Mouse (Mus musculus) limb, embryonic 14.5 days (tissue): Measurements from ENCODE around the gene Cdca8. TPM values are rescaled to one million over a fixed set of nuclear protein-coding genes. Genes with fewer than 3 reads are reported as not detected.

Experiments used
- ATAC-seq: fragments of 200-750 bp; cut with Nextera tagmentation; 2 replicates; pipeline ENCODE4 v1.8.0; 2017; ENCODE audit warnings: low read depth, moderate number of reproducible peaks, moderate TSS enrichment; ENCODE audit not compliant: low FRiP score
- DNase-seq: peaks from one replicate; pipeline ENCODE4 v3.0.0-alpha.2; 2015; ENCODE audit warnings: low spot score
- H3K27ac ChIP-seq: fragments of 300-500 bp; sonication (generic); replicated peaks from 2 replicates; pipeline ENCODE4 v1.5.1; 2014; ENCODE audit warnings: low read depth, mild to moderate bottlenecking, low read length, moderate library complexity, mixed read lengths
- H3K27me3 ChIP-seq: fragments of 300-500 bp; sonication (generic); 2 replicates; pipeline ENCODE4 v1.6.1; 2014; ENCODE audit warnings: low read length, mixed read lengths; ENCODE audit not compliant: control insufficient read depth, insufficient read depth
- H3K36me3 ChIP-seq: fragments of 300-500 bp; sonication (generic); 2 replicates; pipeline ENCODE4 v1.6.1; 2014; ENCODE audit warnings: mild to moderate bottlenecking, low read length, moderate library complexity, mixed read lengths; ENCODE audit not compliant: control insufficient read depth, insufficient read depth
- H3K4me1 ChIP-seq: fragments of 300-500 bp; sonication (generic); 2 replicates; pipeline ENCODE4 v1.6.1; 2014; ENCODE audit warnings: antibody characterized with exemption, low read length, mixed read lengths; ENCODE audit not compliant: control insufficient read depth, insufficient read depth
- H3K4me2 ChIP-seq: fragments of 300-500 bp; sonication (generic); replicated peaks from 2 replicates; pipeline ENCODE4 v1.6.1; 2014; ENCODE audit warnings: low read depth, mild to moderate bottlenecking, low read length, moderate library complexity; ENCODE audit not compliant: severe bottlenecking
- H3K4me3 ChIP-seq: fragments of 300-500 bp; sonication (generic); replicated peaks from 2 replicates; pipeline ENCODE4 v1.5.1; 2014; ENCODE audit warnings: low read length
- H3K9ac ChIP-seq: fragments of 300-500 bp; sonication (generic); 2 replicates; pipeline ENCODE4 v1.6.1; 2014; ENCODE audit warnings: mild to moderate bottlenecking, low read depth, low read length, moderate library complexity; ENCODE audit not compliant: severe bottlenecking
- H3K9me3 ChIP-seq: fragments of 300-500 bp; sonication (generic); 2 replicates; pipeline ENCODE4 v1.6.1; 2016; ENCODE audit warnings: low read length; ENCODE audit not compliant: control insufficient read depth
- POLR2A ChIP-seq: fragments of 200-500 bp; IDR thresholded peaks from 2 replicates; pipeline ENCODE4 v1.8.0; 2012; ENCODE audit warnings: inconsistent platforms, mild to moderate bottlenecking, moderate library complexity, borderline replicate concordance; ENCODE audit not compliant: insufficient read depth, insufficient read length; ENCODE audit errors: extremely low read depth
- WGBS: fragments of 180-500 bp; shearing (Covaris S2); extraction: QIAGEN DNeasy Blood & Tissue Kit; methylation state at CpG from one replicate; pipeline ENCODE4 v1.1.7; 2014; 5-methylcytosine and 5-hydroxymethylcytosine counted together
- polyA plus RNA-seq, 2 experiments: library from polyadenylated mRNA; depleted of rRNA in 1 of 2; stranded (reverse) in 1 of 2; unstranded in 1 of 2; fragments of >200 nt; fragmentation: Nextera tagmentation in 1 of 2; extraction: Ambion mirVana in 1 of 2; gene quantifications; 2 replicates each; pipeline versions ENCODE4 v1.2.1 to v1.2.3; 2012 to 2014

The Cdca8 gene
- polyA plus RNA-seq, 2 experiments = 70.0 to 90.1 TPM

DNA sequence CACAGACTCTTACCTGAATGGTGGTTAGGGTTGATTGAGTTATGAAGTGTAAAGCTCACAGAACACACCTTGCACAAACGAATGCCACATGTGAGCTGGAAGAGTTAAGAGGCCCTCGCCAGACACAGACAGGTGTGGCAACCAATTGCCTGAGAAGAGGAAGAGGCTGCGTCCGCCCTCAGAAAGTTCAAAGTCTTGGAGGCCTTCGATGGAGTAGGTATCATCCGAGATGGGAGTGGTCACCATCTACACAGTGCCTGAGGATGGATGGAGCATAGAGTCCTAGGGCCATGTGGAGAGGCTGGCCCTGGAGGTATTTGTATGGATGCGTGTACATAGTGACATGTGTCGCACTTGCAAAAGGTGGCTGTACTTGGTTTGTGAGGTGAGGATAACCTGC lies 32.0 kb upstream of the Cdca8 start:
- ATAC-seq (no peak), DNase-seq (no peak)
- Histone ChIP-seq H3K9ac (no peak overlapping the region), H3K4me1 (peaks cover 15% of the 10 kb centered on the region), H3K36me3 (no peaks in the 10 kb centered on the region), H3K9me3 (no peaks in the 10 kb centered on the region), H3K27me3 (no peaks in the 10 kb centered on the region), H3K4me3 (no peak overlapping the region), H3K27ac (no peak overlapping the region), H3K4me2 (no peak overlapping the region)
- TF ChIP-seq POLR2A = no peak
- 48% methylated on average over 8 of the region's 8 CpGs for WGBS

DNA sequence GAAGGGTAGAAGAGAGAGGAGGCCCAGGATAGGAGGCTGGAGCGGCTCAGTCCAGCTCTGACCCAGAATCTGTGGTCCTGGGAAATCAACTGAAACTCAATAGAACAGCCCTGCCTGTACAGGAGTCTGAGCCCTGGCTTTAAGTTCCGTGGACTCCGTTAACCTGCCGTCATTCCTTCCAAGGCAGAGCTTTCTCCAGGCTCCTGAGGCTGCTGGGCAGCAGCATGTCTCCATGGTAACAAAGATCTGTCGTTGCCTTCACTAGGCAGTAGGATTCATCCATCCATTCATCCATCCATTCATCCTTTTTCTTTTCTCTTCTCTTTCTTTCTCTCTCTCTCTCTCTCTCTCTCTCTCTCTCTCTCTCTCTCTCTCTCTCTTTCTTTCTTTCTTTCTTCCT lies 31.6 kb upstream of the Cdca8 start:
- TF ChIP-seq POLR2A = no peak
- H3K4me1 ChIP-seq = peaks cover 15% of the 10 kb centered on the region
- H3K27me3 ChIP-seq = no peaks in the 10 kb centered on the region
- no peak for ATAC-seq
- H3K4me3 ChIP-seq = no peak overlapping the region
- H3K9me3 ChIP-seq = no peaks in the 10 kb centered on the region
- no peak overlapping the region for H3K4me2 ChIP-seq
- no peak for DNase-seq
- no peak overlapping the region for H3K27ac ChIP-seq
- no peak overlapping the region for H3K9ac ChIP-seq
- H3K36me3 ChIP-seq = no peaks in the 10 kb centered on the region
- 22% methylated on average over 5 of the region's 5 CpGs for WGBS

- no peak overlapping the region for H3K27ac ChIP-seq
- H3K9me3 ChIP-seq = no peaks in the 10 kb centered on the region
- no peak for DNase-seq
- H3K4me1 ChIP-seq = peaks cover 15% of the 10 kb centered on the region
- 0 out of 2 replicates have a peak, but pooled peaks cover 4% of the 10 kb centered on the region for H3K27me3 ChIP-seq
- no peaks in the 10 kb centered on the region for H3K36me3 ChIP-seq
- no peak overlapping the region for H3K4me3 ChIP-seq
- 66% methylated on average over 11 of the region's 11 CpGs for WGBS
- no peak overlapping the region for H3K4me2 ChIP-seq
- no peak overlapping the region for H3K9ac ChIP-seq
- TF ChIP-seq POLR2A = no peak
- ATAC-seq = no peak
These were observed 31.1 kb upstream of the Cdca8 start for GRCm38 (mm10) chr4:124970194-124970593.

- DNase-seq (no peak), ATAC-seq (no peak)
- Histone ChIP-seq H3K9ac (no peak overlapping the region), H3K4me3 (no peak overlapping the region), H3K36me3 (no peaks in the 10 kb centered on the region), H3K4me2 (no peak overlapping the region), H3K4me1 (peaks cover 15% of the 10 kb centered on the region), H3K27ac (no peak overlapping the region), H3K27me3 (0 out of 2 replicates have a peak, but pooled peaks cover 6% of the 10 kb centered on the region), H3K9me3 (no peaks in the 10 kb centered on the region)
- no peak for TF ChIP-seq POLR2A
- WGBS = 49% methylated on average over 7 of the region's 7 CpGs
These were observed 30.2 kb upstream of the Cdca8 start for GRCm38 (mm10) chr4:124969219-124969848.

DNA sequence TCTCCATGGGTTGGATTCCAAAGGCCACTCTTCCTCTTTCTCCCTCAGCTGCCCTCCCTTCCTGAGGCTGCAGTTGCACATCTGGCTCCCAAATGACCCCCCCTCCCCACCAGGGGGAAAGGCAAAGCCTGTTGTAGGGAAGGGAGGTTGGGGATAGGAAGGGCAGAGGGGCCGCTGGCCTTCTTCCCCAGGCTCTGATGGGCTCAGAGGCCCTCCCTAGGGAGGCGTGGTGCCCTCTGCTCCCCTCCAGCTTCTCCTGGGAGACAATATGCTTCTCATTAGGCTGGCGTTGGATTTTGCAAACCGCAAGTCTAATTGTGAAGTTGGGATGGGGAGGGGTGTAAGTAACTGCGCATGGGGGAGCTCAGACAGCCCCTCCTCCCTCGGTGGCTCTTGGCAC lies 29.6 kb upstream of the Cdca8 start:
- ATAC-seq (no peak), DNase-seq (no peak)
- H3K27ac ChIP-seq = no peak overlapping the region
- TF ChIP-seq POLR2A = no peak
- WGBS = 17% methylated on average over 6 of the region's 6 CpGs
- no peak overlapping the region for H3K9ac ChIP-seq
- H3K4me1 ChIP-seq = peaks cover 15% of the 10 kb centered on the region
- H3K36me3 ChIP-seq = no peaks in the 10 kb centered on the region
- H3K9me3 ChIP-seq = no peaks in the 10 kb centered on the region
- peaks cover 9% of the 10 kb centered on the region; the same call in 1 of the 2 replicates for H3K27me3 ChIP-seq
- no peak overlapping the region for H3K4me3 ChIP-seq
- no peak overlapping the region for H3K4me2 ChIP-seq

DNA sequence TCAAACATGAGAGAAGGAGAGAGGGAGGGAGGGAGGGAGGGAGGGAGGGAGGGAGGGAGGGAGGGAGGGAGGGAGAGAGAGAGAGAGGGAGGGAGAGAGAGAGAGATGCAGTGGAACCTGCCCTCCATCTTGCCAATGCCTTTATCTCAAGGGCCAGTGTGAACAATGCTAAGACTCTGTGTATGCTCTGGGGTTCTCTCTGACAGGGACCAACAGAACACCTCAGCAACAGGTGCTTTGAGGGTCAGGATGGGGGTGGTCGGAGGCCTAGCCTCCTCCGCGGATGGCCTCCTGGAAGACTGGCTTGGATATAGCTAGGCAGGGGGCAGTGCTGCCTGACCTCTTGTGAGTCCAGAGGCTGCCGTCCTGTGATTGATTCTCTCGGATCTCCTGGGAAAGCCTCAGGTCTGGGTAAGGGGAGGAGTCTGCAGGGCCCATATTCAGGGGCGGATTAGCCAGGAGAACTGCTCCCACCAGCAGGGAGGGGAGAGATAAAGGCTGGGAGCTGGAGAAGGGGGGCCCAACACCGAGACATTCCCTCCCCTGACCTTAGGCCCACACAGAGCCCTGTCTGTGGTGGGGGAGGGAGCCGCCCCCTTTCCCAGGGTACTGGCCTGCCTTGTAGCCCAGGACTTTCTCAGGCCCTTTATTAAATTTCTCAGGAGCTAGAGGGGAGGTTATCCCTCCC lies 25.9 kb upstream of the Cdca8 start:
- H3K27me3 ChIP-seq = peaks cover 9% of the 10 kb centered on the region; the same call in 1 of the 2 replicates
- TF ChIP-seq POLR2A = no peak
- H3K27ac ChIP-seq = no peak overlapping the region
- H3K4me2 ChIP-seq = no peak overlapping the region
- WGBS = 11% methylated on average over 8 of the region's 8 CpGs
- no peaks in the 10 kb centered on the region for H3K36me3 ChIP-seq
- no peak overlapping the region for H3K9ac ChIP-seq
- DNase-seq (no peak), ATAC-seq (no peak)
- peaks cover 9% of the 10 kb centered on the region for H3K4me1 ChIP-seq
- no peaks in the 10 kb centered on the region for H3K9me3 ChIP-seq
- no peak overlapping the region for H3K4me3 ChIP-seq
